Mouse (Mus musculus) common myeloid progenitor, adult 5-6 weeks (primary cell): Measurements from ENCODE around the gene Rlf. TPM values are rescaled to one million over a fixed set of nuclear protein-coding genes. Genes with fewer than 3 reads are reported as not detected.
A peak's percentile ranks its signal among the peaks of the same experiment; 100 is the strongest.
"Not testable (repeated sequence)": the region's sequence is repeated elsewhere in the genome, so short reads cannot be mapped to it uniquely, and the experiment has no call there.

Source experiments
- ATAC-seq: replicated peaks from 2 replicates; pipeline ENCODE4 v1.8.0; 2016; ENCODE audit warnings: low read depth, mild to moderate bottlenecking, moderate TSS enrichment, inconsistent platforms; ENCODE audit not compliant: poor library complexity, severe bottlenecking
- total RNA-seq: library from RNA; stranded (forward); fragments of 200-1000, 187-1606 nt; gene quantifications from 2 replicates; pipeline ENCODE4 v1.2.3, GENCODE M21; 2017

Rlf gene
- total RNA-seq, 1 experiment from 2014 or later, result 37.5 TPM

- no peak for ATAC-seq
Observed at GRCm38 (mm10) chr4:121167656-121168055, 47.2 kb downstream of the Rlf start.

GRCm38 (mm10) chr4:121166697-121167096 lies 48.2 kb downstream of the Rlf start:
- not testable (repeated sequence) for ATAC-seq

GRCm38 (mm10) chr4:121163501-121164030 lies 51.3 kb downstream of the Rlf start:
- ATAC-seq, result no peak

GRCm38 (mm10) chr4:121109126-121109525 lies 105.8 kb downstream of the Rlf start, which contains the start of gene Tmco2:
TSS of gene Tmco2 (minus strand) at chr4:121109226.
- ATAC-seq, result no peak

GRCm38 (mm10) chr4:121103304-121103703 lies 111.6 kb downstream of the Rlf start:
- no peak for ATAC-seq

- ATAC-seq, result peak; percentile 95
Observed at GRCm38 (mm10) chr4:121097650-121098378, 117.1 kb downstream of the Rlf start, which contains the start of gene Zmpste24. TSS of gene Zmpste24 (minus strand) at chr4:121098241.

Other genes with a start within 250 kb of the Rlf start
- gene Smap2, start 197.8 kb downstream of the Rlf start, total RNA-seq, result 63.8 and 81.6 TPM in 2 replicates
- gene Col9a2, start 175.7 kb downstream of the Rlf start, total RNA-seq, result not detected in 2 replicates
- 53.3 and 60.1 TPM in 2 replicates for gene Zmpste24, start 116.8 kb downstream of the Rlf start, total RNA-seq
- not detected in 2 replicates for gene Tmco2, start 105.9 kb downstream of the Rlf start, total RNA-seq
- not detected in 2 replicates for gene Gm12888, start 109.8 kb upstream of the Rlf start, total RNA-seq
- gene Gm12886, start 208.0 kb upstream of the Rlf start, total RNA-seq, result not detected in 2 replicates